Mouse (Mus musculus) MEL (cell line): ENCODE data around the gene Rgma.

Source experiments
- GATA1 ChIP-seq: IDR thresholded peaks from 2 replicates; pipeline ENCODE4 v1.6.1; 2011; ENCODE audit warnings: low read depth, low read length, improper control_type of control experiment
- MXI1 ChIP-seq: IDR thresholded peaks from 2 replicates; pipeline ENCODE4 v1.6.1; 2011; ENCODE audit warnings: mild to moderate bottlenecking, low read depth, low read length, improper control_type of control experiment

- no peak for TF ChIP-seq MXI1
- TF ChIP-seq GATA1: no peak
Measured at GRCm38 (mm10) chr7:73441802-73442201, 66.5 kb downstream of the Rgma start.
